Comparison of ENCODE assay signal across 16 mouse cellular contexts in genomic region chr9:61607576-61607975, GRCm38 (mm10).
"Had no signal": no experiment of that assay in that cellular context is flagged by ENCODE, and none has a peak within 500 bp of the region (broad histone marks: within the 10 kb centered on the region; RNA-seq: fewer than 3 reads in every experiment).

No protein-coding gene starts in this region.

- DNase-seq: lung, adult 2 months; lung, postnatal 14 days; lung, postnatal 36 days; right cerebral cortex, postnatal 14 days; spleen, adult 18-20 months; thymus, adult 18-20 months; thymus, postnatal 14 days; thymus, postnatal 36 days had no signal

- H3K4me3 ChIP-seq: lung, embryonic 15.5 days; megakaryocyte, embryonic 14.5 days; midbrain, embryonic 13.5 days; midbrain, embryonic 15.5 days; neural tube, embryonic 12.5 days had no signal

- H3K4me1 ChIP-seq: lung, embryonic 15.5 days; megakaryocyte, embryonic 14.5 days had no signal

- H3K27ac ChIP-seq: lung, embryonic 15.5 days; macrophage; midbrain, embryonic 13.5 days; midbrain, embryonic 15.5 days; neural tube, embryonic 12.5 days had no signal

- ATAC-seq: lung, postnatal 0 days; midbrain, embryonic 13.5 days; midbrain, embryonic 15.5 days had no signal

- H3K9ac ChIP-seq: lung, embryonic 15.5 days; midbrain, embryonic 13.5 days; midbrain, embryonic 15.5 days; neural tube, embryonic 12.5 days had no signal

- H3K27me3 ChIP-seq: lung, embryonic 15.5 days had no signal

- H3K36me3 ChIP-seq: lung, embryonic 15.5 days; midbrain, embryonic 13.5 days; midbrain, embryonic 15.5 days; neural tube, embryonic 12.5 days had no signal

- H3K9me3 ChIP-seq: lung, embryonic 15.5 days; megakaryocyte, embryonic 14.5 days; midbrain, embryonic 13.5 days; midbrain, embryonic 15.5 days; neural tube, embryonic 12.5 days had no signal

- H3K4me2 ChIP-seq: lung, embryonic 15.5 days; midbrain, embryonic 11.5 days; midbrain, embryonic 13.5 days; midbrain, embryonic 15.5 days; neural tube, embryonic 12.5 days had no signal
